Mouse (Mus musculus) ES-E14 (cell line): ENCODE data around the gene Tacc2. TPM values are rescaled to one million over a fixed set of nuclear protein-coding genes. Genes with fewer than 3 reads are reported as not detected.
"Not testable (repeated sequence)": the region's sequence is repeated elsewhere in the genome, so short reads cannot be mapped to it uniquely, and the experiment has no call there.

Experiments
- DNase-seq: peaks from one replicate; pipeline ENCODE4 v3.0.0-alpha.2; 2013; ENCODE audit warnings: low read depth, low spot score
- H3K27ac ChIP-seq: 2 replicates; pipeline ENCODE4 v1.5.1; 2012; ENCODE audit warnings: low read depth, mild to moderate bottlenecking, low read length, moderate library complexity, mixed read lengths; ENCODE audit not compliant: poor library complexity, insufficient read depth, severe bottlenecking
- H3K36me3 ChIP-seq: 2 replicates; pipeline ENCODE4 v1.6.1; 2012; ENCODE audit warnings: mild to moderate bottlenecking, low read length, moderate library complexity, mixed read lengths; ENCODE audit not compliant: control insufficient read depth, poor library complexity, insufficient read depth, severe bottlenecking
- H3K4me1 ChIP-seq, 2 experiments: fragments of 150-350 bp in 1 of 2; sonication (generic) in 1 of 2; 2 replicates each; pipeline ENCODE4 v1.6.1; 2012; ENCODE audit warnings: low read length in 2 of 2, mild to moderate bottlenecking in 1 of 2, mixed read lengths in 1 of 2; ENCODE audit not compliant: control insufficient read depth in 2 of 2, insufficient read depth in 2 of 2, poor library complexity in 1 of 2
- H3K4me3 ChIP-seq, 2 experiments: fragments of 150-350 bp in 1 of 2; sonication (generic) in 1 of 2; 2 replicates each; pipeline ENCODE4 v1.5.1; 2012; ENCODE audit warnings: low read length in 2 of 2, low read depth in 1 of 2, mild to moderate bottlenecking in 1 of 2, mixed read lengths in 1 of 2; ENCODE audit not compliant: insufficient read depth in 1 of 2, poor library complexity in 1 of 2, severe bottlenecking in 1 of 2
- H3K9ac ChIP-seq: 2 replicates; pipeline ENCODE4 v1.6.1; 2012; ENCODE audit warnings: low read depth, mild to moderate bottlenecking, low read length, mixed read lengths; ENCODE audit not compliant: poor library complexity, insufficient read depth, severe bottlenecking
- H3K9me3 ChIP-seq: fragments of 150-350 bp; sonication (generic); 2 replicates; pipeline ENCODE4 v1.6.1; 2012; ENCODE audit warnings: low read depth, mild to moderate bottlenecking, low read length; ENCODE audit not compliant: control insufficient read depth, insufficient read depth
- CHD2 ChIP-seq: IDR thresholded peaks from 2 replicates; pipeline ENCODE4 v1.6.1; 2014; ENCODE audit warnings: mild to moderate bottlenecking, low read depth, low read length, inconsistent platforms
- HCFC1 ChIP-seq: IDR thresholded peaks from 2 replicates; pipeline ENCODE4 v1.6.1; 2012; ENCODE audit warnings: low read length, inconsistent platforms, borderline replicate concordance; ENCODE audit not compliant: insufficient read depth
- MAFK ChIP-seq: IDR thresholded peaks from 2 replicates; pipeline ENCODE4 v1.6.1; 2014; ENCODE audit warnings: mild to moderate bottlenecking, low read depth, low read length, inconsistent platforms; ENCODE audit not compliant: insufficient read depth
- ZC3H11A ChIP-seq: IDR thresholded peaks from 2 replicates; pipeline ENCODE4 v1.6.1; 2012; ENCODE audit warnings: low read depth, mild to moderate bottlenecking, inconsistent platforms, low read length, borderline replicate concordance
- ZNF384 ChIP-seq: IDR thresholded peaks from 2 replicates; pipeline ENCODE4 v1.6.1; 2012; ENCODE audit warnings: low read depth, low read length, inconsistent platforms
- in situ Hi-C, 2 experiments: fragments of 600-800 bp; cut with MboI; formaldehyde crosslinking; loops; one replicate each; pipeline ENCODE4 v1.15.1; 2025; ENCODE audit warnings: low sequenced_read_pairs in 2 of 2, inconsistent platforms in 1 of 2; ENCODE audit not compliant: unreplicated experiment in 2 of 2
- total RNA-seq: library from RNA; depleted of rRNA; stranded (reverse); fragments of 300-350 nt; gene quantifications from 2 replicates; pipeline ENCODE4 v1.2.3, GENCODE M21; 2012

The Tacc2 gene
- total RNA-seq, 1 experiment = 23.2 TPM

DNA sequence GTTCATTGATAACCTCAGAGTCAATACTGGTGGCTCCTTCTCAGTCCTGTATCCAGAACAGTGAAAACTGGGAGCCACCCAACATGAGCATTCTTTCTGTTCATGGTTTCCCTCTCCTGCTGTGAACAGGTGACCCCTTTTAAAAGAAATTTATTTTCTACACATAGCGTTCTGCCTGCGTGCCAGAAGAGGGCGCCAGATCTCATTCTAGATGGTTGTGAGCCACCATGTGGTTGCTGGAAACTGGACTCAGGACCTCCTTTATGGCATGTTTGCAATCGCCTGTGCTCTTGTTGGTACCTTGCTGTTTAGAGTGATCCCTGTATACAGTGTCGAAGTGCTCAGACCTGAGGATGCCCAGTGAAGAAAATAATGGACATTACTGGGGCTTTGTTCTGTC is 87.4 kb downstream of the Tacc2 start:
- H3K27ac ChIP-seq = no peak overlapping the region

DNA sequence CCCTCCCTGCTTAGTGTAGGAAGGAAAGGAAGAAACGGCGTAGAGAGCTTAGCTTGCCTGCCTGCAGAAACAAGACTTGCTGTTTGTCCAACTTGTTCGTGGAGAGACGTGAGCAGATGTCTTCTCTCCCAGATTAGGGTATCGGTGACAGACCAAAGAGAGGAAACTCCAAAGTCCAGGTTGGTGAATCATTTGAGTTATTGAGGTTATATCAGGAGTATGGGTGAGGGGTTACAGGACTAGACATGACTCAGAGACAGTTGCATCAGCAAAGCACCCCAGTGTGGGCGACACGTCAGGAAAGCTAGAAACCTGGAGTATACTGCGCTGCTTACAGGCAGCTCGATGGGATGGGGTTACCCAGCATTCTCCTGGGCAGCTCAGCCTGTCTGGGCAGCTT is 88.1 kb downstream of the Tacc2 start:
- TF ChIP-seq ZNF384 = no peak
- no peak for TF ChIP-seq CHD2
- TF ChIP-seq ZC3H11A = no peak
- TF ChIP-seq MAFK = no peak
- H3K4me1 ChIP-seq = peaks cover 8% of the 10 kb centered on the region in 2 experiments
- H3K4me3 ChIP-seq = no peak overlapping the region
- in situ Hi-C loops = no loop called here
- H3K9ac ChIP-seq = no peak overlapping the region
- H3K36me3 ChIP-seq = peaks cover 8% of the 10 kb centered on the region; the same call in 1 of the 2 replicates
- no peaks in the 10 kb centered on the region for H3K9me3 ChIP-seq
- H3K27ac ChIP-seq = no peak overlapping the region
- DNase-seq = no peak

More for the DNA sequence above, 87.4 kb downstream of the Tacc2 start:
- Histone ChIP-seq H3K36me3 (peaks cover 8% of the 10 kb centered on the region; the same call in 1 of the 2 replicates), H3K9ac (no peak overlapping the region), H3K9me3 (no peaks in the 10 kb centered on the region), H3K4me3 (no peak overlapping the region), H3K4me1 (peaks cover 8% of the 10 kb centered on the region in 2 experiments)
- in situ Hi-C loops = no loop called here
- DNase-seq = no peak
- TF ChIP-seq MAFK (no peak), ZC3H11A (peak; percentile 24; the same call in 1 of the 2 replicates)

DNA sequence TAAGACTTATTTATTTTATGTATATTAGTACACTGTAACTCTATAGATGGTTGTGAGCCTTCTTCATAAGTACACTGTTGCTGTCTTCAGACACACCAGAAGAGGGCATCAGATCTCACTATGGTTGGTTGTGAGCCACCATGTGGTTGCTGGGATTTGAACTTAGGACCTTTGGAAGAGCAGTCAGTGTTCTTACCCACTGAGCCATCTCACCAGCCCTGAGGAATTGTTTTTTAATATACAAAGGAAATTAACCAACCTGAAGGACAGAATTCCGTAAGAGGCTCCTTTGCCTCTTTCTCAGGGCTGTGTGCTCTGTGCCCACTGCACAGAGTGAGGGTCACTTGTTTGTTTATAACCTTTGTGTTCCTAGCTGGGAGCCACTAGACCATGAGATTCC is 90.8 kb downstream of the Tacc2 start:
- peaks cover 11 to 13% of the 10 kb centered on the region in 2 experiments; a peak in 3 of 4 replicates for H3K4me1 ChIP-seq
- DNase-seq, H3K27ac ChIP-seq, in situ Hi-C loops, H3K4me3 ChIP-seq, H3K9me3 ChIP-seq, H3K36me3 ChIP-seq, H3K9ac ChIP-seq: not testable (repeated sequence)

DNA sequence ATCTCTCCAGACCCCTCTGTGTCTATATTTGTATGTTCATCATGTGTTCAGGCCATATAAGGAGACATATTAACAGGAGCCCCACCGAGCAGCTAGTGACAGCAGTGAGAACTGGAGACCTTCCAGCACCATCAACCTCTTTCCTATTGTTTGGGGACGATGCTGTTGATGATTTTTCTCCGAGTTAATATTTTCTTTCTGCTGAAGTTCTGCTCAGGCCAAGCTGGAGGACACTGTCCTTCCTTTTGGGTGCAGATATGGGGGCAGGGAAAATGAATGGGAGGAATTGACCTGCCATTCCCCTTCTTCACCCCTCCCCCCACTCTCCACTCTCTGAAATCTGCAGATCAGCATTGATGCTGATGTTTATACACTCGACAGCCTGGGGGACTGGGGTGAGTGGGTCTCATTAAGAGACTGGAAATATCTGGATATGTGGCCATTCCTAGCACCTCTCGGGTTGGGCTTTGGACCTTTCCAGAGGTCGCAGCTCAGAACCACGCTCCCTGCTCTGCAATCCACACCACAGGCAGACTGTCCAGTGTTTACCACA is 91.6 kb downstream of the Tacc2 start:
- no peaks in the 10 kb centered on the region for H3K9me3 ChIP-seq
- no peak overlapping the region for H3K4me3 ChIP-seq
- H3K27ac ChIP-seq = no peak overlapping the region
- in situ Hi-C loops = no loop called here
- H3K9ac ChIP-seq = no peak overlapping the region
- TF ChIP-seq ZNF384 (no peak), MAFK (no peak), CHD2 (no peak), HCFC1 (no peak), ZC3H11A (no peak)
- H3K36me3 ChIP-seq = peaks cover 5% of the 10 kb centered on the region; the same call in 1 of the 2 replicates
- peaks cover 8 to 12% of the 10 kb centered on the region in 2 experiments; a peak in 2 of 4 replicates for H3K4me1 ChIP-seq
- no peak for DNase-seq

DNA sequence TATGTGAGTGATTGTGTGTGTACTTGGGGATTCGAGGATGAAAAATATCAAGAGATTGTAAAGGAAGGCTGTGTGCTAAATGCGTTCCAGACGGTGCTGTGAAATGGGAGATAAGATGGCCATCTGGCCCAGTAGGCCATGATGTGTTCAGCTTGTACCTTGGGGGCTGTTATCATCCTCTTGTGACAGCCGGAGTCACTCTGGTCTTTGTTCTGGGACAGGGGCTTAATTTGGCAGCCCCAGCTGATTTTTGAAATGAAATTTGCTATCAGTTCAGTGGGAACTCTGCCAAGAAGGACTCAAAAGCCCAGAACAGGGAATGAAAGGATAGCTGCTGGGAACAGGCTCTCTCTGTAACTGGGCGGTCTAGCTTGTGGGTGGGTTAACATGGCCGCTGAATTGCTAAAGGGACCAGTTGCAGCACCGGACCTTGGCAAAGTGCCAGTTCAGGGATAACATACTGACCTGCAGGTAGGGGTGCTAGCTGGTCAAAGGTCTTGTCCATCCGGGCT is 92.2 kb downstream of the Tacc2 start:
- in situ Hi-C loops = no loop called here

More for the DNA sequence above, 92.2 kb downstream of the Tacc2 start:
- H3K4me1 ChIP-seq = peaks cover 7 to 12% of the 10 kb centered on the region in 2 experiments; a peak in 2 of 4 replicates
- no peak for DNase-seq
- no peak overlapping the region for H3K4me3 ChIP-seq
- H3K36me3 ChIP-seq = peaks cover 5% of the 10 kb centered on the region; the same call in 1 of the 2 replicates
- no peak overlapping the region for H3K27ac ChIP-seq
- TF ChIP-seq ZC3H11A (no peak), CHD2 (no peak), MAFK (no peak), ZNF384 (no peak), HCFC1 (no peak)
- no peaks in the 10 kb centered on the region for H3K9me3 ChIP-seq
- H3K9ac ChIP-seq = no peak overlapping the region
